Mouse (Mus musculus): ENCODE measurements at regions not wholly inside any gene's neighbourhood (a gene's known extent, or its start where the extent isn't known, plus 50 kb on each side); places are given as distances from the start of the nearest gene placed in this dataset.

GRCm38 (mm10) chr11:64139483-64139882 is 60.2 kb upstream of the Cox10 start:
- DNase-seq (ENCODE audit: low read depth in 2 of 2, low spot score in 2 of 2): no peak

DNA sequence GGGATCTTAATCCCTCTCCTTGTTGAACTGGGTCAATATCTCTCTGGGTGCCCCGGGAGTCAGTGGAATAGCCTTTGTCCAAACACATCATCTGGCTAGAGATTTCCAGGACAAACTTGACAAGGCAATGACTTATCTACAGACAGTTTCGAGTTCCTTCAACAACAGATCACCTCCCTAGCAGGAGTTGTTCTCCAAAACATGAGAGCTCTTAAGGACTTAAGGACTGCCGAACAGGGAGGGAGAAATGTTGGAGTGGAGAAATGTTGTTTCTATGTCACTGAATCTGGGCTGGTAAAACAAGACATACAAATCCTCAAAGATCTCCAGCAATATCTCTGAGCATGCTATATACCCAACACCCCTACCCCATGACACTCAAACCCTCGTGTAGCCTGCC is 59.7 kb upstream of the Cox10 start:
- DNase-seq (ENCODE audit: low read depth in 2 of 2, low spot score in 2 of 2): no peak

GRCm38 (mm10) chr11:64135766-64136165 is 56.5 kb upstream of the Cox10 start:
- no peak for DNase-seq (ENCODE audit: low read depth in 2 of 2, low spot score in 2 of 2)

DNA sequence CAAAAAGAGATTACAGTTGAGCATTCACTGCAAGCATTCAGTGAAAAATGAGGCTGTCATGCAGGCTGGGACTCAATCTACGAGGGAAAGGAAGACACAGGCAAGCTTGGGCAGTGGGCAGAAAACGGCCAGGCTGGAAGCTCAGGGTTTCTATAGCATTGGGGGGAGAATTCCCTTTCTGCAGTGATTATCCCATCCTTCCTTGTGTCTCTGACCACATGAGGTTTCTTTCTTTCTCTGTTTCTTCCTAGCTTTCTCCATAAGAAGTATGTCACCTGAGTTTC is 56.0 kb upstream of the Cox10 start:
- DNase-seq (ENCODE audit: low read depth in 2 of 2, low spot score in 2 of 2): no peak

DNA sequence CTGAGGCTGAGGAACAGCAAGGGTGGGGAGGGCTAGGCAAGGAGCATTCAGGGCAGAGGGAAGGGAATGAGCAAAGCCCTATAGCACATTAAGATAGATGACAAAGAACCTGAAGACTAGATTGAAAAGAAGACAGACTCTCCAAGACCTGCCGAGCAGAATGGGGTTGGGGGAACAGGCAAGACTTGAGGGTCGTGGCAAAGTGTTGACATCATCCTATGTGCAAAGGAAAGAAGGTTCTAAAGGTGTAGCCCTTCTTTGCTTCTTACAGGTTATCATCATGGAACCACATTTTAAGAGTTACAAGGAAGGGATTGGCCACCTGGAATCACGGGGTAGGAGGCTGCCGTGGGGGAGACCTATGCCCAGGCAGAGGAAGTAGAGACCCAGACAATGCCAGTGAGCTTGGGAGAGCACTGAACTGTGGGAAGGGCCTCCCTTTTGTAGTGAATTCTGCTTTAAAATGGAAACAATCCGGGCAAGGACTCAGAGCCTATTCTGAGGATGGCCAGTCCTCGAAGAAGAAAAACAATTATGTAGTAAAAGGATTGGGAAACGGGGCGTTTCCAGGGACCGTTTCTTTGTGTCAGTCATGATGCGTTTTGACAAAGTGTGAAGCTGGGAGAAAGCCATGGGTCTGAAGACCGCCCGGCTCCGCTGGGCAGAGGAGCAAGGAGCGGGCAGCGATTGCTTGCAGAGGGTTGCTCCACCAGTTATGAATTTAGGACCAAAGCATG is 55.5 kb upstream of the Cox10 start:
- no peak for DNase-seq (ENCODE audit: low read depth in 2 of 2, low spot score in 2 of 2)

Measured in CD8-positive naive resting alpha-beta T cell, adult 2 months (primary cell).